Mouse (Mus musculus): ENCODE results near the gene Dars2. TPM values are rescaled to one million over a fixed set of nuclear protein-coding genes. Genes with fewer than 3 reads are reported as not detected.

Dars2 gene
- polyA plus RNA-seq, 1 experiment from 2014 or later, result 16.2 TPM

- no peak for ATAC-seq (ENCODE audit: low FRiP score, low TSS enrichment)
- Histone ChIP-seq H3K9me3 (ENCODE audit: control insufficient read depth, low read length) (no peaks in the 10 kb centered on the region), H3K9ac (ENCODE audit: low read length) (no peak overlapping the region), H3K36me3 (ENCODE audit: control insufficient read depth, insufficient read depth, low read length) (peaks cover 10% of the 10 kb centered on the region), H3K4me2 (replicated peaks; ENCODE audit: low read depth) (no peak overlapping the region), H3K27ac (replicated peaks) (no peak overlapping the region), H3K27me3 (ENCODE audit: control insufficient read depth, insufficient read depth, low read length) (no peaks in the 10 kb centered on the region), H3K4me3 (ENCODE audit: low read depth, low read length) (no peak overlapping the region), H3K4me1 (replicated peaks; ENCODE audit: control insufficient read depth, insufficient read depth) (no peaks in the 10 kb centered on the region)
- TF ChIP-seq CTCF (IDR thresholded peaks at IDR 0.05; ENCODE audit: low read depth) (no peak), EP300 (optimal IDR thresholded peaks at IDR 0.05) (no peak)
- WGBS, result 81% methylated on average over 7 of the region's 7 CpGs
- no peak for DNase-seq (ENCODE audit: low spot score)
These were observed 29.0 kb downstream of the Dars2 start for GRCm38 (mm10) chr1:161041261-161042020.

GRCm38 (mm10) chr1:161040855-161041254 is 29.6 kb downstream of the Dars2 start:
- TF ChIP-seq CTCF (IDR thresholded peaks at IDR 0.05; ENCODE audit: low read depth) (no peak), EP300 (optimal IDR thresholded peaks at IDR 0.05) (no peak)
- Histone ChIP-seq H3K4me1 (replicated peaks; ENCODE audit: control insufficient read depth, insufficient read depth) (no peaks in the 10 kb centered on the region; the same call in 1 of the 2 replicates), H3K9me3 (ENCODE audit: control insufficient read depth, low read length) (no peaks in the 10 kb centered on the region), H3K4me2 (replicated peaks; ENCODE audit: low read depth) (no peak overlapping the region), H3K27ac (replicated peaks) (no peak overlapping the region), H3K4me3 (ENCODE audit: low read depth, low read length) (no peak overlapping the region), H3K27me3 (ENCODE audit: control insufficient read depth, insufficient read depth, low read length) (no peaks in the 10 kb centered on the region), H3K9ac (ENCODE audit: low read length) (no peak overlapping the region), H3K36me3 (ENCODE audit: control insufficient read depth, insufficient read depth, low read length) (peaks cover 10% of the 10 kb centered on the region; the same call in 1 of the 2 replicates)
- ATAC-seq (ENCODE audit: low FRiP score, low TSS enrichment), result no peak
- DNase-seq (ENCODE audit: low spot score), result no peak

- DNase-seq (ENCODE audit: low spot score) (no peak), ATAC-seq (ENCODE audit: low FRiP score, low TSS enrichment) (no peak)
- TF ChIP-seq EP300 (optimal IDR thresholded peaks at IDR 0.05), result no peak
- no peak for TF ChIP-seq CTCF (IDR thresholded peaks at IDR 0.05; ENCODE audit: low read depth)
These were observed 30.1 kb downstream of the Dars2 start for GRCm38 (mm10) chr1:161040426-161040770.

GRCm38 (mm10) chr1:161039741-161040425 is 30.6 kb downstream of the Dars2 start:
- no peaks in the 10 kb centered on the region for H3K9me3 ChIP-seq (ENCODE audit: control insufficient read depth, low read length)
- no peaks in the 10 kb centered on the region for H3K27me3 ChIP-seq (ENCODE audit: control insufficient read depth, insufficient read depth, low read length)
- no peak overlapping the region for H3K4me2 ChIP-seq (replicated peaks; ENCODE audit: low read depth)
- H3K4me1 ChIP-seq (replicated peaks; ENCODE audit: control insufficient read depth, insufficient read depth), result no peaks in the 10 kb centered on the region; the same call in 1 of the 2 replicates
- no peak for TF ChIP-seq EP300 (optimal IDR thresholded peaks at IDR 0.05)
- TF ChIP-seq CTCF (IDR thresholded peaks at IDR 0.05; ENCODE audit: low read depth), result no peak
- no peak for ATAC-seq (ENCODE audit: low FRiP score, low TSS enrichment)
- no peak overlapping the region for H3K9ac ChIP-seq (ENCODE audit: low read length)
- no peak overlapping the region for H3K4me3 ChIP-seq (ENCODE audit: low read depth, low read length)
- DNase-seq (ENCODE audit: low spot score), result no peak
- WGBS, result 21% methylated on average over 3 of the region's 3 CpGs
- H3K27ac ChIP-seq (replicated peaks), result peak overlapping the region; percentile 14; the same call in 1 of the 2 replicates
- H3K36me3 ChIP-seq (ENCODE audit: control insufficient read depth, insufficient read depth, low read length), result peaks cover 10% of the 10 kb centered on the region; the same call in 1 of the 2 replicates

More at GRCm38 (mm10) chr1:161040426-161040770, 30.1 kb downstream of the Dars2 start:
- Histone ChIP-seq H3K4me2 (replicated peaks; ENCODE audit: low read depth) (no peak overlapping the region), H3K27me3 (ENCODE audit: control insufficient read depth, insufficient read depth, low read length) (no peaks in the 10 kb centered on the region), H3K9me3 (ENCODE audit: control insufficient read depth, low read length) (no peaks in the 10 kb centered on the region), H3K9ac (ENCODE audit: low read length) (no peak overlapping the region), H3K36me3 (ENCODE audit: control insufficient read depth, insufficient read depth, low read length) (peaks cover 10% of the 10 kb centered on the region; the same call in 1 of the 2 replicates), H3K4me3 (ENCODE audit: low read depth, low read length) (no peak overlapping the region), H3K4me1 (replicated peaks; ENCODE audit: control insufficient read depth, insufficient read depth) (no peaks in the 10 kb centered on the region; the same call in 1 of the 2 replicates), H3K27ac (replicated peaks) (no peak overlapping the region)
- 36% methylated on average over 1 of the region's 1 CpGs for WGBS

GRCm38 (mm10) chr1:161038968-161039721 is 31.3 kb downstream of the Dars2 start:
- ATAC-seq (ENCODE audit: low FRiP score, low TSS enrichment) (no peak), DNase-seq (ENCODE audit: low spot score) (no peak)
- H3K4me1 ChIP-seq (replicated peaks; ENCODE audit: control insufficient read depth, insufficient read depth), result no peaks in the 10 kb centered on the region; the same call in 1 of the 2 replicates
- 18% methylated on average over 3 of the region's 3 CpGs for WGBS
- peak overlapping the region; percentile 25; the same call in 1 of the 2 replicates for H3K27ac ChIP-seq (replicated peaks)
- no peaks in the 10 kb centered on the region for H3K9me3 ChIP-seq (ENCODE audit: control insufficient read depth, low read length)
- no peak overlapping the region for H3K4me2 ChIP-seq (replicated peaks; ENCODE audit: low read depth)
- peaks cover 10% of the 10 kb centered on the region; the same call in 1 of the 2 replicates for H3K36me3 ChIP-seq (ENCODE audit: control insufficient read depth, insufficient read depth, low read length)
- H3K4me3 ChIP-seq (ENCODE audit: low read depth, low read length), result no peak overlapping the region
- H3K27me3 ChIP-seq (ENCODE audit: control insufficient read depth, insufficient read depth, low read length), result no peaks in the 10 kb centered on the region
- TF ChIP-seq CTCF (IDR thresholded peaks at IDR 0.05; ENCODE audit: low read depth), result no peak
- no peak overlapping the region for H3K9ac ChIP-seq (ENCODE audit: low read length)

Data from stomach, postnatal 0 days (tissue).